Mouse (Mus musculus) bone marrow, adult 2 months (tissue): Measurements from ENCODE around the gene 1810030O07Rik.

Experiments used
- CTCF ChIP-seq: fragments of 200-500 bp; IDR thresholded peaks from 2 replicates; pipeline ENCODE4 v1.5.1; 2011; ENCODE audit warnings: low read length, control low read depth; ENCODE audit not compliant: control insufficient read depth, insufficient read depth
- POLR2A ChIP-seq: fragments of 200-500 bp; IDR thresholded peaks from 2 replicates; pipeline ENCODE4 v1.6.1; 2011; ENCODE audit warnings: low read depth, mild to moderate bottlenecking, control low read depth, low read length, borderline replicate concordance; ENCODE audit not compliant: control insufficient read depth

DNA sequence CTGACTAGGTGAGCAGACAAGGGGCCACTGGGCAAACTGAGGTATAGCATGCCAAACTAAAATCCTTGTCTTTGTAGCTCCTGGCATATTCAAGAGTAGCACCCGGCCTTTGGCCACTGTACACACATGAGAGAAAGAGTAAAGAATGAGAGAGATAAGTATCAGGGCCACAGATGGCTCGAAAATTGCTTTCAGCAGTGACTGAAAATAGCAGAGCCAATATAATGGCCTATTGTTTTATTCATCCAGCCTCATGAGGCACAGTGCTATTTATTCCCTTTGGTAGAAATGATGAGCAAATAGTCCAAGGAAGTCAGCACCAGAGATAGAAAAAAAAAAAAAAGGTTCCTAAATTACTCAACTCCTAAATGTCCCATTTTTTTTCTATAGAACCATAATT lies 28.5 kb downstream of the 1810030O07Rik start:
- no peak for TF ChIP-seq POLR2A
- TF ChIP-seq CTCF: no peak
